Mouse (Mus musculus): ENCODE measurements around the gene Gm20532.

Gene Gm20532

DNA sequence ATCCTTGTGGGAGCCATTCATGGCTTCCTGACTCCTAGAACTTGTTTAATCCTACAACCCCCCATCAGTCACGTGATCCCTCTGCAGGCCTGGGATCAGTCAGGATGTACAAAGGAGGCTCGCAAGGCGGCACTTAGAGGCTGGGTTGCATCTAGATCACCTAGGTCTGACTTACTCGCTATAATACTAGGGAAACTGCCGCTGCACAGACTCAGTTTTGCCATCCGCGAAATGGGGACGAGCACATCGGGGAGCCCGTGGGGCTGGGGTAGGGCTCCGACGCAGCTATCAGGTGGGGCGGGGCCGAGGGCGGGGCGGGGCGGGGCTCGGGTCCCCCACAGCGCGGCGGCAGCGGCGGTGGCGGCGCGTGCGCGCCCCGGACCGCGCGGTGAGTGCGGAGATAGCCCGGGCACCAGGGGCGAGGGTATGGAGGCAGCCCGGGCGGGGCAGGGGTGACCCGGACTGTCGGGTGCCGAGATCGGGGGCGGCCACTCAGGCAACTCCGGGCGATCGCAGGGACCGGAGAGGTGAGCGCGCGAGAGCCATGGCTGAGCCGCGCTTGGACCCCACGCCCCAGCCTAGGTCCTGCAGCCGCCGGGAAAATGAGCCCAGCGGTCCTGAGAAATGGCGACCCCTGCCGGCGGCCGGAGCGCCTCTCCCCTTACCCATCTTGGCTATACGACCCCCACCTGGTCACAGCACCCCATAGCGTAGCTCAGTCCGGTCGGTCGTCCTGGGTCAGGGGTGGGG lies at the start of gene Gm20532:
Gm20532 (plus strand) TSS at position 346 of the 750 bp plus-strand sequence.
- peak; percentile 73 for DNase-seq (ENCODE audit: low read depth, low spot score)

DNA sequence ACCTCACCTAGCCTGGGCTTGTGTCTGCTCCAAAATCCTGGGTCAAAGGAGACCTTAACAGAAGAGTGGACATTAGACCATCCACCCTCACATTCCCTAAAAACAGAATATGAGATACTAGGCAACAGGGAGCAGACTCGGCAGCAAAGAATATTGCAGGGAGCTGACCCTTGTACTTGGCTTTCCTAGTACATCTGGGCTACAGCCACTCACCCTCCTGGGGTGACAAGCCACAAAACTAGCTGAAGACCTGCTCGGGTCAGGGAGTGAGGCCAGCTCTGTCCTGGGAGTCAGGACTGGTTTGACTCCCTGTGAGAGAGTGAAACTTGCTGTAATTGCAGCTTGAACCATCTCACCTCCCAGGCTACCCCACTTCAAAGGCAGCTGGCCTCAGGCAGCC lies 46.9 kb upstream of the Gm20532 start:
- DNase-seq (ENCODE audit: low read depth, low spot score) = no peak

DNA sequence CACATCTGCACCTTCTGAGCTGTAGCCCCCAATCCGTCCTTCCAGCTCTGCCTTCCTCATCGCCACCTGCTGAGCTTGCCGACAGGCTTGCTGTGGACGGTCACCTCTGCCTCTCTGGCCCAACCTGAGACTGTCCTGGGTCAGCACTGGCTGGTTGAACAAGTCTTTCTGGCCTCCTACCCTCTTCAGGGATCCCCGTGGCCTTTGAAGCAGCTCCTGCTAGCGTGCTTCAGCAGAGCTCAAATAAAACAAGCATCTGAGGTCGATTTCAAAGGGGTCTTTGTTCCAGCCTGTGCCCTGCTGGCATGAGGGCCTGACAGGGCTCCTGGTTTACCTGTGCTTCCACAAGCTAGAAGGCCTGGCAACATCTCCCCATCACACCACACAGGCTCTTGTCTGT lies 45.7 kb upstream of the Gm20532 start:
- DNase-seq (ENCODE audit: low read depth, low spot score) = no peak

GRCm38 (mm10) chr2:26541258-26541910 lies 45.1 kb upstream of the Gm20532 start:
- no peak for DNase-seq (ENCODE audit: low read depth, low spot score)

GRCm38 (mm10) chr2:26543155-26543554 lies 43.3 kb upstream of the Gm20532 start:
- DNase-seq (ENCODE audit: low read depth, low spot score) = no peak

DNA sequence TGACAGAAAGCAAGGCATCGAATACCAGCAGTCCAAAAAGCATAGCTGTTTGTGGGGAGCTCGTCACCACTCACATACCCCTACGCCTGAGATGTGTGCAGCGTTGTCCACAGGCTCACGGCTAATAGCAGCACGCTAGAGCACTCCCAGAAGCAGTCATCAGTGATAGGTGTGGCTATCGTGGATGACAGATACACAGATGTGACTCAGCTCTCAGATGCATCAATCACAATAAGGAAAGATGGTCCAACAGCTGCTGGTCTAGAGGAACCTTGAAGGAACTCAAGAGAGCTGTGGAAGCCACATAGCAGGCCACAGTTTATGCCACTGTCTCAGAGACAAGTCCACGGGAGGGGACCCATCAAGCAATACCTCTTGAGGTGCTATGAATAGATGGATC lies 42.7 kb upstream of the Gm20532 start:
- no peak for DNase-seq (ENCODE audit: low read depth, low spot score)

DNA sequence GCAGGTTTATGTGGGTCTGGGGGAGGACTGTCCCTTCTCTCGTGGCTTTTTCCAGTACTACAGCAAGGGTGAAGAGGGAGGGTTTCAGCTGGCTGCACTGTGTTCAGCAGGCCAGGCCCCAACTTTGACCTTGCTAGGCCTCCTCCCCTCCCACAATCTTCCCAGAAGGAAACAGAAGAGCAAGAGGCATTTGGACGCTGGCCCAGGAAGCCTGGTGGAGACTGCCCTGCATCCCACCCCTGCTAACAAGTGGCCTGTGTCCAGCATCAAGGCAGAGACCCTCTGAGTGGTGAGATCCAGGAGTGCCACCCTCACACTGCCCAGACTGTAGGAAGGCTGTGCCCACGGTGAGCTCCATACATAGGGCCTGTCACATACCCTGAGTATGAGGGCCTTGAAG lies 42.2 kb upstream of the Gm20532 start:
- DNase-seq (ENCODE audit: low read depth, low spot score) = no peak

DNA sequence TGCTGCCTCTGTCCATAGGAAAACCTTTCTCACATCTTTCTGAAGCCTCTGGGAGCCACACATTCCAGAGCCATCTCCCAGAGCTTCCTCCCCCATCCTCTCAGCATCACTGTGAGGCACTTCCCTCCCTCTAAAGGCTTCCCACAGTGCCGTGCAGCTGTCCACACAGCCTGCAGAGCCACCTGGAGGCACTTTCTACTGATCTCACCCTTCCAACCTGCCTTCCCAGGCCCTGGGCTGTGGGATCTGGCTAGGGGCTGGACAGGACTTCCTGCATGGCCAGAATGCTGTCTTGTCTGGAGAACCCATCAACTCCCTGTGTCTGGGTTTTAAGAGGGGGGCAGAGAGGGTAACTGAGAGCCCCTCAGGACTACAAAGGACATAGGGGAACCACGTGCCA lies 39.0 kb upstream of the Gm20532 start:
- no peak for DNase-seq (ENCODE audit: low read depth, low spot score)

- DNase-seq (ENCODE audit: low read depth, low spot score) = no peak
Observed at GRCm38 (mm10) chr2:26549801-26550200, 36.6 kb upstream of the Gm20532 start.

GRCm38 (mm10) chr2:26550205-26550604 lies 36.2 kb upstream of the Gm20532 start:
- DNase-seq (ENCODE audit: low read depth, low spot score) = no peak

DNA sequence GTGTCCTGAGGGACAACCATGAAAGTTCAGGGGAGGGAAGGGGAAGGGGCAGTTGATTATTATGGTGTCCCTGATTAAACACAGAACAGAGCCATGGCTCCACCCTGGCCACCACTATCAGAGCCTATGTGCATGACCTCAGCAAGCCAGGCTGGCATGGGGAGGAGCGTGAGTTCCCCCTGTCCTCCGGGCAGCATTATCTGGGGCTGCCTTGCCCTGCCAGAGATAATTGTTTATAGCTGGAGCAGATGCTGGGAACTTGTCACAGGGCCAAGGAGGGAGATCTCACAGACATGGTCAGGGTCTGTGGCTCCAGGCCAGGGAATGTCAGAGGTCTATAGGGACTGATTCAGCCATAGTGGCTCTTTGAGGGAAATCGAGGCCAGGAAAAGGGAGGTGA lies 35.7 kb upstream of the Gm20532 start:
- no peak for DNase-seq (ENCODE audit: low read depth, low spot score)

GRCm38 (mm10) chr2:26551446-26551845 lies 35.0 kb upstream of the Gm20532 start:
- no peak for DNase-seq (ENCODE audit: low read depth, low spot score)

- no peak for DNase-seq (ENCODE audit: low read depth, low spot score)
Observed at GRCm38 (mm10) chr2:26552066-26552465, 34.4 kb upstream of the Gm20532 start.

DNA sequence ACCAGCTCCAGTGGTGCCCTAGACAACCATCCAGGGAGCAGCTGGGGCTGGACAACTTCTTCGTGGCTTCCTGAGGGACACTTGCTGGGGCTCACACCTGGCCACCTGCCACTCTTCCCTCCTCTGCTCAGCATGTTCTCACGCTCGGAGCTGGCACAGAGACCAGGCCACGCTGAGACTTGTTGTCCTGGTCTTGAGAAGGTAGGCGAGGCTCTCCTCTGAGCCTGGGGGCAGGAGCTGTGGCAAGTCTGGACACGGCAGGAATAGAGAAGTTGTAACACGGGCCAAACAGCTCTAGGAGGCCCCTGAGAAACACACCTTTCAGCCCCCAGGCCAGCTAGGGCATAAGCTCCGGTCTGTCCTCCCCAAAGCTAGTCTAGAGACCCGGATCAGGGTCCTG lies 32.5 kb upstream of the Gm20532 start:
- DNase-seq (ENCODE audit: low read depth, low spot score) = no peak

GRCm38 (mm10) chr2:26555076-26555475 lies 31.4 kb upstream of the Gm20532 start:
- no peak for DNase-seq (ENCODE audit: low read depth, low spot score)

- DNase-seq (ENCODE audit: low read depth, low spot score) = no peak
Observed at GRCm38 (mm10) chr2:26556535-26556993, 29.9 kb upstream of the Gm20532 start.

- DNase-seq (ENCODE audit: low read depth, low spot score) = no peak
Observed at GRCm38 (mm10) chr2:26560506-26560905, 25.9 kb upstream of the Gm20532 start.

DNA sequence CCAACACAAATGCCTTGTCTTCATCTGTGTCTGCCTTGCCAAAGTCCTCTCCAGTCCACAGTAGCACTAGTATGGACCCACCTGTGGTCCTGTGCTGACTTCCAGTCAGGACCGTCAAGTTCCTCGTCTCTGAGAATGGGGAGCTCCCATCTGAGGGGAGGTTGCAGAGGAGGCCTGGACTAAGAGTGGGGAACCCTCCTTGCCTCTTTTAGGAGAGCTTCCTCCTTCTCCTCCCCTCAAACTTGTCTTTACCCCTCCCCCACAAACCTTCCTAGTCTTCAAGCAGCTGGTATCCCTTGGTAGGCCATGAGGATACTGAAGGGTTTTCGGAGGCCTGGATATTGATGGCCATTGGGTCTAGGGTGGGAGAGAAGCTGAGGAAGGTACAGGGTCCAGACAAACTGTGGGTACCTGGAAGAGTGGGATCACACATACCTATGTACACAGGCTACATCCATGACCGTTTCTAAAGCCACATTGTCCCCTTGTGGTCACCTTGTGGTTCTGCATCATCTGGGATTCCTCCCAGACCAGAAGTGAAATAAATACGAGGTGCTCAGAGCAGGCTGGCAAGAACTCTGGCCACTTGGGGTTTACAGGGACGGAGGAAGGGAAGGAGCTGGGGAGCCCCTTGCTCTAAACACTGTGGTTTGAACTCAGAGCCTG lies 25.0 kb upstream of the Gm20532 start:
- DNase-seq (ENCODE audit: low read depth, low spot score) = peak; percentile 80

- DNase-seq (ENCODE audit: low read depth, low spot score) = peak; percentile 31
Observed at GRCm38 (mm10) chr2:26566221-26566620, 20.2 kb upstream of the Gm20532 start.

- DNase-seq (ENCODE audit: low read depth, low spot score) = peak; percentile 68
Observed at GRCm38 (mm10) chr2:26570034-26570433, 16.4 kb upstream of the Gm20532 start.

DNA sequence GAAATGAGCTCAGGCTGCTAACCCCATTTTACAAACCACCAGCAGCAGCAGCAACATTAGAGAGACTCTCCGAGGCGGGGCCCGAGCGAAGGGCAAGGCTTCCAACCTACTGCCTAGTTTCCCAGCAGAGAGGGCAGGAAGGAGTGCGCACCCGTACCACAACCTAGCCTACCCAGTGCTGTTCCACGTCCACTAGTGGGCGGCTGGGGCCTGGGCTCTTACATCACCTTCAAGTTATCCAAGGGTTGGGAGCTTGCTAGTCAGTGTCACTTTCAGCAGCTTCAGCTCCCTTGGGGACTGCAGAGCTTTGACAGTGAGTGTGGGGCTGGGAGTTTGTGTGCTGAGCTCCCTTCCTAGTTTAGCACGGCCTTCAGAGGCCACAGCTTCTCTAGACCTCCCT lies 15.0 kb upstream of the Gm20532 start:
- DNase-seq (ENCODE audit: low read depth, low spot score) = no peak

GRCm38 (mm10) chr2:26571826-26572225 lies 14.6 kb upstream of the Gm20532 start:
- no peak for DNase-seq (ENCODE audit: low read depth, low spot score)

GRCm38 (mm10) chr2:26573396-26573795 lies 13.0 kb upstream of the Gm20532 start:
- no peak for DNase-seq (ENCODE audit: low read depth, low spot score)
